Mouse (Mus musculus): ENCODE measurements around the gene Epn2. TPM values are rescaled to one million over a fixed set of nuclear protein-coding genes. Genes with fewer than 3 reads are reported as not detected.

Epn2 gene
- polyA plus RNA-seq, 1 experiment from 2014 or later: 44.3 TPM

- Histone ChIP-seq H3K4me1 (peaks cover 36% of the 10 kb centered on the region), H3K36me3 (peaks cover 32% of the 10 kb centered on the region), H3K9ac (peak within 1 kb of the TSS; percentile 81), H3K4me3 (peak within 1 kb of the TSS; percentile 89), H3K9me3 (replicated peaks) (no peaks in the 10 kb centered on the region), H3K27me3 (no peaks in the 10 kb centered on the region), H3K4me2 (replicated peaks) (peak within 1 kb of the TSS; percentile 92), H3K27ac (peak within 1 kb of the TSS; percentile 90)
- ATAC-seq (ENCODE audit: low FRiP score): peak; percentile 96
- WGBS: under 1% methylated on average over 55 of the region's 62 CpGs
Measured at GRCm38 (mm10) chr11:61494129-61494997, 85.1 kb downstream of the Epn2 start, which contains the start of gene Mapk7. Gene Mapk7 (minus strand): TSS chr11:61494406.

GRCm38 (mm10) chr11:61493525-61494128 lies 85.9 kb downstream of the Epn2 start:
- peak overlapping the region; percentile 89 for H3K4me3 ChIP-seq
- WGBS: under 1% methylated on average over 50 of the region's 50 CpGs
- H3K36me3 ChIP-seq: peaks cover 39% of the 10 kb centered on the region
- peak; percentile 71 for ATAC-seq (ENCODE audit: low FRiP score)
- H3K9me3 ChIP-seq (replicated peaks): no peaks in the 10 kb centered on the region
- peak overlapping the region; percentile 90 for H3K27ac ChIP-seq
- H3K4me1 ChIP-seq: peaks cover 44% of the 10 kb centered on the region
- H3K27me3 ChIP-seq: no peaks in the 10 kb centered on the region
- H3K4me2 ChIP-seq (replicated peaks): peak overlapping the region; percentile 92
- H3K9ac ChIP-seq: peak overlapping the region; percentile 81

DNA sequence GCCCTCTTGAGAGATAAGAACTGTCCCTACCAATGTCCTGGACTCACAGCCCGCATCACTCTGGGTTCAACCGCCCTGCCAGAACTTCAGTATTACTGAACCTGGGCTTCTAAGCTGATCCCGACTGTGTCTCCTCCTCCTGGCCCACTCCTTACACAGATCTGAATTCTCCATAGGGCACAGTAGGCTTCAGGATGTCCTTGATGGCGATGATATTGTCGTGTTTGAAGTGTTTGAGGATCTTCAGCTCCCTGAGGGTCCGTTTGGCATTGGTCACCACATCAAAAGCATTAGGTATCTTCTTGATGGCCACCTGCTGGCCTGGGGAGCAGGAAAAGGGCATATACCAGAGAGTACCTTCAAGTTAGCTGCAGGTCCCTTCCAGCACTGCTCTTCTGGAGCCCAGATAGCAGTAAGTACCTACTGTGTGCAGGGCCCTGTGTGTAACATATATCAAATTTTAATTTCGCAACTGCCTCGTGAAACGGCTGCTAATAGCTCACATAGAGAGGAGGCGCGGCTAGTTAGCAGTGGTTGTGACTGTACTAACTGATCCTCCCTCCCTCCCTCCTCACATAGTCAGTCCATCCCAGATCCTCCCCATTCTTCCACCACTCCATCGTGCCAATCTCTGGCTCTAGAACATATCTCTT lies 86.6 kb downstream of the Epn2 start:
- ATAC-seq (ENCODE audit: low FRiP score): no peak
- Histone ChIP-seq H3K9ac (peak overlapping the region; percentile 81), H3K4me1 (peaks cover 47% of the 10 kb centered on the region), H3K27ac (peak overlapping the region; percentile 90), H3K4me3 (peak overlapping the region; percentile 89), H3K4me2 (replicated peaks) (peak overlapping the region; percentile 92), H3K9me3 (replicated peaks) (no peaks in the 10 kb centered on the region), H3K27me3 (no peaks in the 10 kb centered on the region), H3K36me3 (peaks cover 46% of the 10 kb centered on the region)
- 73% methylated on average over 12 of the region's 12 CpGs for WGBS

GRCm38 (mm10) chr11:61490944-61491520 lies 88.5 kb downstream of the Epn2 start:
- H3K27ac ChIP-seq: 0 out of 2 replicates have a peak overlapping the region, but pooled peaks have one; percentile 24
- peaks cover 52% of the 10 kb centered on the region for H3K36me3 ChIP-seq
- no peak overlapping the region for H3K4me2 ChIP-seq (replicated peaks)
- H3K4me1 ChIP-seq: peaks cover 65% of the 10 kb centered on the region
- WGBS: 93% methylated on average over 22 of the region's 22 CpGs
- H3K9me3 ChIP-seq (replicated peaks): no peaks in the 10 kb centered on the region
- H3K9ac ChIP-seq: peak overlapping the region; percentile 24; the same call in 1 of the 2 replicates
- H3K4me3 ChIP-seq: no peak overlapping the region
- no peaks in the 10 kb centered on the region for H3K27me3 ChIP-seq
- ATAC-seq (ENCODE audit: low FRiP score): no peak

GRCm38 (mm10) chr11:61489874-61490273 lies 89.6 kb downstream of the Epn2 start:
- Histone ChIP-seq H3K9me3 (replicated peaks) (no peaks in the 10 kb centered on the region), H3K4me1 (peaks cover 74% of the 10 kb centered on the region), H3K4me3 (no peak overlapping the region), H3K4me2 (replicated peaks) (0 out of 2 replicates have a peak overlapping the region, but pooled peaks have one; percentile 11), H3K36me3 (peaks cover 52% of the 10 kb centered on the region), H3K27ac (no peak overlapping the region), H3K9ac (peak overlapping the region; percentile 41), H3K27me3 (no peaks in the 10 kb centered on the region)
- WGBS: 93% methylated on average over 8 of the region's 8 CpGs
- no peak for ATAC-seq (ENCODE audit: low FRiP score)

GRCm38 (mm10) chr11:61489085-61489484 lies 90.4 kb downstream of the Epn2 start:
- H3K27ac ChIP-seq: 0 out of 2 replicates have a peak overlapping the region, but pooled peaks have one; percentile 0
- peaks cover 82% of the 10 kb centered on the region for H3K4me1 ChIP-seq
- no peak for ATAC-seq (ENCODE audit: low FRiP score)
- 80% methylated on average over 2 of the region's 2 CpGs for whole genome bisulfite sequencing
- H3K9ac ChIP-seq: no peak overlapping the region
- H3K4me2 ChIP-seq (replicated peaks): no peak overlapping the region
- no peak overlapping the region for H3K4me3 ChIP-seq
- H3K9me3 ChIP-seq (replicated peaks): no peaks in the 10 kb centered on the region
- peaks cover 52% of the 10 kb centered on the region for H3K36me3 ChIP-seq
- no peaks in the 10 kb centered on the region for H3K27me3 ChIP-seq

- Histone ChIP-seq H3K9ac (no peak overlapping the region), H3K36me3 (peaks cover 52% of the 10 kb centered on the region), H3K27ac (0 out of 2 replicates have a peak overlapping the region, but pooled peaks have one; percentile 9), H3K4me1 (peaks cover 78% of the 10 kb centered on the region), H3K4me3 (no peak overlapping the region), H3K9me3 (replicated peaks) (no peaks in the 10 kb centered on the region), H3K27me3 (no peaks in the 10 kb centered on the region), H3K4me2 (replicated peaks) (no peak overlapping the region)
- WGBS: 88% methylated on average over 7 of the region's 7 CpGs
- no peak for ATAC-seq (ENCODE audit: low FRiP score)
Measured at GRCm38 (mm10) chr11:61487936-61488335, 91.6 kb downstream of the Epn2 start.

DNA sequence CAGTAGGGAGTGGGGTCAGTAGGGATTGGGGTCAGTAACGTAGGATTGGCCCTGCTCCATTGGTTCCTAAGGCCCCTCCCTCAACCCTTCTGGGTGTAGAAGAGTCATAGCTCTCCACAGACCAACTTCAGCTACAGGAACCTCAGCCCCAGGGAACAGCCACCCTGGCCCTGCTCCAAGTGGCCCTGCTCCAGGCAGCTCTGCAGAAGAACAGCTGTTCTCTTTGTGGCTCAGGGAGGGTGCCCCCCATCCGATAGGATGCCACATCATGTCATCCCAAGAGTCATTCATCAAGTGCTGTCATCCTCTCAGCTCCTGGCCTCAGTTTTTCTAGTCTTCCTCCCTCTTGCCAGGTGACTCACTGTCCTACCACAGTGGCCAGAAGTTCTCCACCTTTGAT lies 92.1 kb downstream of the Epn2 start:
- Histone ChIP-seq H3K27me3 (no peaks in the 10 kb centered on the region), H3K9me3 (replicated peaks) (no peaks in the 10 kb centered on the region), H3K9ac (no peak overlapping the region), H3K36me3 (peaks cover 49% of the 10 kb centered on the region), H3K4me3 (no peak overlapping the region), H3K4me2 (replicated peaks) (peak overlapping the region; percentile 48), H3K27ac (peak overlapping the region; percentile 9; the same call in 1 of the 2 replicates), H3K4me1 (peaks cover 73% of the 10 kb centered on the region)
- WGBS: 48% methylated on average over 1 of the region's 2 CpGs
- 0 out of 2 replicates have a peak, but pooled peaks have one; percentile 29 for ATAC-seq (ENCODE audit: low FRiP score)

DNA sequence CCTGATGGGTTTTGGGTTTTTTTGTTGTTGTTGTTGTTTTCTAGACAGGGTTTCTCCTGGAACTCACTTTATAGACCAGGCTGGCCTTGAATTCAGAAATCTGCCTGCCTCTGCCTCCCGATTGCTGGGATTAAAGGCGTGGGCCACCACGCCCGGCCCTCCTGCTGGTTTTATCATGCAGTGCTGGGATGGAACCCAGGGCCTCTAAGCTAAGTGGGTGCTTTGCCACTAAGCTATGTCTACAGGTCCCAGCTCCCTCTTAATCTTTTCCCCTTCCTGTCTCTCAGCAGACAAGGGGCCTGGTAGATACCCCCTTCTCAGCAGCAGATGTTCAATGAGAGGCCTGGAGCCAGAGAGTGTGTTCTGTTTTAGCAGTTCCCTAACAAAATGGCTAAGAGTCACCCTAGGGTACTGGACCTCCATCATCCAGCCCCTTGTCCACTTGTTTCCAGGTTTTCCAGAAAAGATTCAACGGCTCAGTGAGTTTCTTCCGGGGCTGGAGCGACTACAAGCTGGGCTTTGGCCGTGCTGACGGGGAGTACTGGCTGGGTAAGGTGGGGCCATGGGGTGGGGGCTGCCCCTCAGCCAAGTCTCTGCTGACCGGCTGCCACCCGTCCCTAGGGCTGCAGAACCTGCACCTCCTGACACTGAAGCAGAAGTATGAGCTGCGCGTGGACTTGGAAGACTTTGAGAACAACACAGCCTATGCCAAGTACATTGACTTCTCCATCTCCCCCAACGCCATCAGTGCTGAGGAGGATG lies 92.8 kb downstream of the Epn2 start:
- H3K9ac ChIP-seq: no peak overlapping the region
- H3K36me3 ChIP-seq: peaks cover 42% of the 10 kb centered on the region
- H3K27ac ChIP-seq: peak overlapping the region; percentile 98
- H3K4me1 ChIP-seq: peaks cover 71% of the 10 kb centered on the region
- ATAC-seq (ENCODE audit: low FRiP score): no peak
- 88% methylated on average over 14 of the region's 14 CpGs for WGBS
- peak overlapping the region; percentile 48 for H3K4me2 ChIP-seq (replicated peaks)
- peak overlapping the region; percentile 26 for H3K4me3 ChIP-seq
- H3K27me3 ChIP-seq: no peaks in the 10 kb centered on the region
- no peaks in the 10 kb centered on the region for H3K9me3 ChIP-seq (replicated peaks)

DNA sequence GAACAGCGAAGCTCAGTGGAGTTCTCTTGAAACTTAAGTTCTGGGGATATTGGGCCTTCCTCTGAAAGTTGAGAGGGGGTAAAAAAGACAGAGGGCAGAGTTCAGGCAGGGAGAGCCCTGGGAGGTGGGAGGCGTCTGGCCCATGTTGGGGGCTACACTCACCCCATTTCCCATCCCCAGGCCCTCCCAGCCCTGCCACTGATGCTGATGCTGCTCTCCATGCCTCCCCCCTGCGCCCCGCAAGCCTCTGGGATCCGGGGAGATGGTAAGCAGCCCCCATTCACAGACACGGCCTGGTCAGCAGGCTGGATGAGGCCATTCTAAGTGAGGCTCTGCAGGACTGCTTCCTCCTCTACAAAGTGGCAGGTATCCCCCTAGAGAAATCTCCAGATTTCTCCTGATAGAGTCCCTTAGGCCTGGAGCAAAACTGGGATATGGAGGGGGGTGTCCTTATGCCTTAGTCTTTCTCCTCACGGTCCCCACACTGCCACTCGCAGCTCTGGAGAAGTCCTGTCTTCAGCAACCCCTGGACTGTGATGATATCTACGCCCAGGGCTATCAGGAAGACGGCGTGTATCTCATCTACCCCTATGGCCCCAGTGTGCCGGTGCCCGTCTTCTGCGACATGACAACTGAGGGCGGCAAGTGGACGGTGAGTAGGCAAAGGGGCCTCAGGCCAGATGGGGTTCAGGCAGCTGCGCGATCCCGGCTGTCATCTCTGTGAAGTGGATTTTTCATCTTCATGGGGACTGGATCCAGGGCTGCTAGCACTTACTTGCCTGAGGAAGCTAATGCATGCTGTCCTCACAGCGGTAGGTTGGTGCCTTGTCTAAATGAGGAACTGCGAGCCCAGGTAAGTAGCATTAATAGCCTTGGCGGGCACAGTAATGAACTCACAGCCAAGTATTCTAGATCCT lies 93.7 kb downstream of the Epn2 start:
- peak overlapping the region; percentile 39 for H3K9ac ChIP-seq
- H3K9me3 ChIP-seq (replicated peaks): no peaks in the 10 kb centered on the region
- H3K4me1 ChIP-seq: peaks cover 71% of the 10 kb centered on the region
- ATAC-seq (ENCODE audit: low FRiP score): 0 out of 2 replicates have a peak, but pooled peaks have one; percentile 7
- peak overlapping the region; percentile 48 for H3K4me2 ChIP-seq (replicated peaks)
- no peaks in the 10 kb centered on the region for H3K27me3 ChIP-seq
- H3K27ac ChIP-seq: peak overlapping the region; percentile 98
- H3K4me3 ChIP-seq: peak overlapping the region; percentile 26
- peaks cover 34% of the 10 kb centered on the region for H3K36me3 ChIP-seq
- 46% methylated on average over 22 of the region's 22 CpGs for whole genome bisulfite sequencing

Data from hindbrain, embryonic 12.5 days (tissue).